Mouse (Mus musculus): ENCODE results near the gene Angpt4. TPM values are rescaled to one million over a fixed set of nuclear protein-coding genes. Genes with fewer than 3 reads are reported as not detected.

Gene Angpt4
- 0.19 TPM for polyA plus RNA-seq (2015; fragmentation: Illumina TruSeq; extraction: RNeasy Lipid Tissue Mini Kit (QIAGEN cat#74804); ENCODE audit: insufficient read depth, low replicate concordance)

GRCm38 (mm10) chr2:151910919-151911500 lies at the start of gene Angpt4:
Angpt4 (plus strand) TSS chr2:151911210.

GRCm38 (mm10) chr2:151979470-151980354 lies 68.7 kb downstream of the Angpt4 start, which contains the start of gene Fam110a:
Fam110a (minus strand) TSS chr2:151980219.

Other genes starting within 250 kb of the Angpt4 start
- gene Rad21l, start 242.7 kb upstream of the Angpt4 start, polyA plus RNA-seq (2015; fragmentation: Illumina TruSeq; extraction: RNeasy Lipid Tissue Mini Kit (QIAGEN cat#74804); ENCODE audit: insufficient read depth, low replicate concordance) = not detected
- not detected for gene Tmem74b, start 209.2 kb upstream of the Angpt4 start, polyA plus RNA-seq (2015; fragmentation: Illumina TruSeq; extraction: RNeasy Lipid Tissue Mini Kit (QIAGEN cat#74804); ENCODE audit: insufficient read depth, low replicate concordance)
- 27.8 TPM for gene Psmf1, start 167.0 kb upstream of the Angpt4 start, polyA plus RNA-seq (2015; fragmentation: Illumina TruSeq; extraction: RNeasy Lipid Tissue Mini Kit (QIAGEN cat#74804); ENCODE audit: insufficient read depth, low replicate concordance)
- gene Rspo4, start 68.3 kb upstream of the Angpt4 start, polyA plus RNA-seq (2015; fragmentation: Illumina TruSeq; extraction: RNeasy Lipid Tissue Mini Kit (QIAGEN cat#74804); ENCODE audit: insufficient read depth, low replicate concordance) = not detected
- 2.8 TPM for gene Fam110a, start 69.0 kb downstream of the Angpt4 start, polyA plus RNA-seq (2015; fragmentation: Illumina TruSeq; extraction: RNeasy Lipid Tissue Mini Kit (QIAGEN cat#74804); ENCODE audit: insufficient read depth, low replicate concordance)
- 1.1 TPM for gene Slc52a3, start 85.3 kb downstream of the Angpt4 start, polyA plus RNA-seq (2015; fragmentation: Illumina TruSeq; extraction: RNeasy Lipid Tissue Mini Kit (QIAGEN cat#74804); ENCODE audit: insufficient read depth, low replicate concordance)
- not detected for gene Scrt2, start 170.3 kb downstream of the Angpt4 start, polyA plus RNA-seq (2015; fragmentation: Illumina TruSeq; extraction: RNeasy Lipid Tissue Mini Kit (QIAGEN cat#74804); ENCODE audit: insufficient read depth, low replicate concordance)
- 6.1 TPM for gene Srxn1, start 194.3 kb downstream of the Angpt4 start, polyA plus RNA-seq (2015; fragmentation: Illumina TruSeq; extraction: RNeasy Lipid Tissue Mini Kit (QIAGEN cat#74804); ENCODE audit: insufficient read depth, low replicate concordance)
- gene Tcf15, start 232.4 kb downstream of the Angpt4 start, polyA plus RNA-seq (2015; fragmentation: Illumina TruSeq; extraction: RNeasy Lipid Tissue Mini Kit (QIAGEN cat#74804); ENCODE audit: insufficient read depth, low replicate concordance) = not detected

Measured in spleen, adult 10 weeks (tissue).